Mouse (Mus musculus) ES-Bruce4 (cell line): ENCODE measurements around the gene St7l.

Experiments used
- CTCF ChIP-seq: IDR thresholded peaks from one replicate; pipeline ENCODE4 v1.8.1; 2011; ENCODE audit warnings: low read depth, low read length
- EP300 ChIP-seq: IDR thresholded peaks from 2 replicates; pipeline ENCODE4 v1.6.1; 2011; ENCODE audit warnings: low read depth, low read length; ENCODE audit not compliant: insufficient read depth
- POLR2A ChIP-seq: IDR thresholded peaks from one replicate; pipeline ENCODE4 v1.8.1; 2011; ENCODE audit warnings: low read length; ENCODE audit not compliant: insufficient read depth

- TF ChIP-seq CTCF: no peak
- TF ChIP-seq EP300: no peak
- TF ChIP-seq POLR2A: no peak
These were observed 81.1 kb downstream of the St7l start for GRCm38 (mm10) chr3:104944894-104945293.
